Mouse (Mus musculus) forelimb bud, embryonic 11.5 days (tissue): ENCODE measurements around the gene Creb3l4.

Experiments used
- DNase-seq: peaks from one replicate; pipeline ENCODE4 v3.0.0-alpha.2; 2012; ENCODE audit warnings: low read depth, low spot score

Creb3l4 gene

DNA sequence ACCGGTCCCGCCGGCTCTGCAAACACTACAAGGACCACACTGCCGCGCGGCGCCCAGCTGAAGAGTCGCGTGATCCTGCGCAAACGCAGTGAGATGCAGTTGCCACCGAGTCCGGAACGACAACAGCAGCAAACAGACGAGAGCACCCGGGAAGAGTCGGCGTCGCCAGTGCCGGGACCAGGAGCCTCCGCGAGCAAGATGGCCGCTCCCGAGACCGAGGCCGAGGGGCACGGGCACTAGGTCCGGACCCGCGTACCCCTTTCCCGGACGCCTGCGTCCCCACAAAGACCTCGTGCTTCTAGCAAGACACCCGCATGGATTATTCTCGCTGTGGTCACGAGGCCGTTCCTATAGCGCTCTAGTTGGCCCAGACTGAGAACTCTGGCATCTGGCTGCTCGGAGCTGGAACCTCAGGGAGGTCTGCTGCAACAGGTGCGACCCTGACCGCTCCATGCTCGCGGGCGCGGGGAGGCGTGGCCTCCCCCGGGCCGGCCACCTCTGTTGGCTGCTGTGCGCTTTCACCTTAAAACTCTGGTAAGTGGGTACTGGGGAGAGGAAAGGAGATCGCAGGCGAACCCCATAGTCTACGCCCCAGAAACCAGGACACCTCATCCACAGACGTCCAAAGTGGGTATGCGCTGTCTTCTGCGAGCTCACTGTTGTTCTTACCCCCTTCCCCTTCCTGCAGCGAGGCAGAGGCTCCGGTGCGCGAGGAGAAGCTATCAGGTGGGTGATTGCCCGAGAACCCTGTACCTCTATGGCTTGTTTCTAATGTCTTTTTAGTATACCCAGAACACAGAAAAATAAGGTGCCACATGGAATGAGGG lies 11.6 kb downstream of the Creb3l4 start, which contains the start of gene Jtb:
Gene Jtb, plus strand, starts transcription at position 91 of the 827 bp plus-strand sequence.
- peak; percentile 92 for DNase-seq

DNA sequence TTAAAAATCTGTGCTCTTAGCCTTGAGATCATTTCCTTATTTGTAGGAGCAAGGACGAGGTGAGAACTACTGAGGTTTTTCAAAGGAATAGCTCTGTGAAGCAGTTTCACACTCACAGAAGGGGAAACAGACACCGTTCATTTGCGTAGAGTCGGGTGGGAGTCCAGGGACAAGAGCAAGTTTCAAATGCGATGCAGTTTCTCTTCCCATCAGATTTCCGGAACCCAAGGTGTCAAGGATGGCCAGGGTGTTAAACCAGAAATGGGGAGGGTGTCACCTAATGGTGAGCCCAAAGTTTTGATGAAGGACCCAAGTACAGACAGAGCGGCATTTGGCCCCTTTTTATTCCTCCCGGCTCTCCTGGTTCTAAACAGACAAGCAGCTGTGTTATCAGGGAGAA lies 12.2 kb downstream of the Creb3l4 start:
- DNase-seq: no peak

DNA sequence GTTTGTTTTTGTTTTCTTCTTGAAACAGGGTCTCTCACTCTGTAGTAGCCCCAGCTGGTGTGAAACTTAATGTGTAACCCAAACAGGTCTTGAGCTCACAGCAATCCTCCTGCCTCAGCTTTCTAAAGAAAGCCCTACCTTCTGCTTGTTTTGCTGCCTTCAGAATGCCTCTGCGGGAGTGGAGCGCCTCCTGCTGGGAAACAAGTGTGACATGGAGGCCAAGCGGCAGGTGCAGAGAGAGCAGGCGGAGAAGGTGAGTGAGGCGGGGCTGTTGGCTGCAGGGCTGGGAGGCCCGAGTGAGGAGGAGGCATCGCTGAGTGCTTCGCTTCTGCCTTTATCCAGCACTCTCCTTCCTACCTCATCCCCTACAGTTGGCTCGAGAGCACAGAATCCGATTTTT lies 19.0 kb downstream of the Creb3l4 start:
- no peak for DNase-seq

DNA sequence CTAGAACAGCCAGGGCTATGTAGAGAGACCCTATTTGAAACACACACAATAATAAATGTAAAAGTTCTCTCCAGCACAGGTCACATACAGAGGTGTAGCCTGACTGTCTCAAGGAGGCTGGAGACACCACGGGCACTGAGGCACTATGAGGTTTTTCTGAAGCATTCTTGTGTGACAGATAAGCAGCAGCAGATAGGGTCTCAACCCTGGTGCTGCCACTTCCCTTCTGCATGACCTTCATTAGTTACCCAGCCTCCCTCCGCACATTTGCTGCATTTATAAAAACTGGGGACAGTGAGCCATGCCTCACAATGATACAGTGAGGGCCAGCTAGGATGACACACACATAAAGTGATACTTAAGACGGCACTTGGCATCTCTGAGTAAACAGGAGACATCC lies 20.4 kb downstream of the Creb3l4 start:
- DNase-seq: no peak

DNA sequence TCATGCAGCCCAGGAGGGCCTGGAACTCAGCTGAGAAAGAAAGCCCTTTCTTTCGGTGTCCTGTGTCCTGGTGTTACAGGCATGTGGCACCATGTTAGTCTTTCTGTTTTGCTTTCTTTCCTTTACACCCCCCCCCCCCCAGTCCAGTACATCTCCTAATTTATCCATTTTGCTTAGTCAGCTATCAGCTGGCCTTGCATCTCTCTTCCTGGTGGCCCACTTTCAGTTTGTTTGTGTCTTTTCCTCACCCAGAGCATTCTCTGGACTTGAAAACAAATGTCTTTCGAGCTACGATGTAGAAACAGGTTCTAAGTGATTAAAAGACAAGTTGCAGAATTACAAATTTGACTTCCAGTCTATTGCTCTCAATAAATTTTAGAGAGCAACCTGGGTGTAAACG lies 20.9 kb downstream of the Creb3l4 start:
- no peak for DNase-seq

DNA sequence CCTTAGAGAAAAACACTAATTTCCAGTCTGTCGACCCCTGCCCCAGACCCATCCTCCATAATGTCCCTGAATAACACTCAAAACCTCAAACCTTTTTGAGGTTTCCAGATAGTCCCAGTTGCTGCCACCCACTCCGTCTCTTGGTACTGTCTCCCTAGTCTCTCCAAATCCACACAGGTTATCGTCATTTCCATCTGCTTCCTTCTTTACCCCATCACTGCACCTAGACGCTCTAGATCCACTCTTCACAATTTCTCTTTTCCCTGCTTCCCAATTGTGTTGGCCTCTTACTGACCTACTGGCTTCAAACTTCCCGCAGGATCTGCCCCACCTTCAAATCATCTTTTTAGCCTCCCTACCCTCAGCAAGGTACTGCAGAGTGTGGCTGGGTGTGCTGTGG lies 22.2 kb downstream of the Creb3l4 start:
- no peak for DNase-seq

DNA sequence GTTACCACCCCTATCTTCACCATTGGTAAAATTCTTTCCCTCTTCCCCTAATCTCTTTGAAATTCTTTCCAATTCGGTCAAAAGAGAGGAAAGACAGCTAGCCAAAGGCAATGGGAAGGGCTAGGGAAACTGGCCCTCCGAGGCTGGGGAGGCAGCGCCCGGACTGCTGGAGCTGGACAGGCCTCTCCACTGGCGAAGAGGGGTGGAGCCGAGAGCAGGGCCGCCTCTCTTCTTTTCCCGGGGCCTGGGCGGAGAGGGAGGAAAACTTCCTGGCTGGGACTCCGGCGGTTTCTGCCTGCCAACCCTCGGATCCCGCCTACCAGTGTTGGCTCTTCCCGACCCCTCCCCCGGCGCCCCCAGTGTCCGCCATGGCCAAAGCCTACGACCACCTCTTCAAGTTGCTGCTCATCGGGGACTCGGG lies 22.8 kb downstream of the Creb3l4 start:
- peak; percentile 47 for DNase-seq

DNA sequence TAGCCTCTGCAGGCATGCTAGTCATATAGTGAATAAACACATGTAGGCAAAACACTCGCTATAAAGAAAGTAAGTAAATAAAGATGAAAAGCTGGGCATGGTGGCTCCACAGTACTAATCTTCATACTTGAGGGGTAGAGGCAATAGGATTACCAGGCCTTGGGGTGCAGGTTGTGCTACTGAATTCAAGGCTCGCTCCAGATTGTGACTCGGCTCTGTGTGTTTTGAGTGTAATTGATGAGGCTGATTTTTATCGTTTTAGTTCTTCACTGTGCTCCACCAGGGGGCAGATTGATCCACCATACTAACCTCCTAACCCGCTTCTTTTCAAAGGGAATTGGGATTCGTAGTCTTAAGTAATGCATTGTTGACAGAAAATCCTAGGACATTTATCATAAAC lies 23.2 kb downstream of the Creb3l4 start:
- DNase-seq: peak; percentile 75

DNA sequence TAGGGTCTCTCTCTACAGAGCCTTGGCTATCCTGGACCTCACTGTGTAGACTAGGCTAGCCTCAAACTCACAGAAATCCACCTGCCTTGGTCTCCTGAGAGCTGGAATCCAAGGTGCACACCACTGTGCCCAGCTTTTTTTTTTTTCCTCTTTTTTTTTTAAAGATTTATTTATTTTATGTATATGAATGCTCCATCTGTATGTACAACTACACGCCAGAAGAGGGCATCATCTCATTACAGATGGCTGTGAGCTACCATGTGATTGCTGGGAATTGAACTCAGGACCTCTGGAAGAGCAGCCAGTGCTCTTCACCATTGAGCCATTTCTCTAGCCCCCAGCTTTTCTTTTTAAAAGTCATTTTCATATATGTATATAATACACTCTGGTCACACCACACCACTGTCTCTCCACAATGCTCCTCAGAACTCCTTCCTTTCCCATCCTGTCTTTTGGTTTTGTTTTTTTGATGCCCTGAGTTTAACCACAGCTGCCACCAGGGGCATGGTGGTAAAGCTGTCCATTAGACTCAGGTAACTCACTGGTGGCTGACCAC lies 27.4 kb downstream of the Creb3l4 start:
- no peak for DNase-seq

DNA sequence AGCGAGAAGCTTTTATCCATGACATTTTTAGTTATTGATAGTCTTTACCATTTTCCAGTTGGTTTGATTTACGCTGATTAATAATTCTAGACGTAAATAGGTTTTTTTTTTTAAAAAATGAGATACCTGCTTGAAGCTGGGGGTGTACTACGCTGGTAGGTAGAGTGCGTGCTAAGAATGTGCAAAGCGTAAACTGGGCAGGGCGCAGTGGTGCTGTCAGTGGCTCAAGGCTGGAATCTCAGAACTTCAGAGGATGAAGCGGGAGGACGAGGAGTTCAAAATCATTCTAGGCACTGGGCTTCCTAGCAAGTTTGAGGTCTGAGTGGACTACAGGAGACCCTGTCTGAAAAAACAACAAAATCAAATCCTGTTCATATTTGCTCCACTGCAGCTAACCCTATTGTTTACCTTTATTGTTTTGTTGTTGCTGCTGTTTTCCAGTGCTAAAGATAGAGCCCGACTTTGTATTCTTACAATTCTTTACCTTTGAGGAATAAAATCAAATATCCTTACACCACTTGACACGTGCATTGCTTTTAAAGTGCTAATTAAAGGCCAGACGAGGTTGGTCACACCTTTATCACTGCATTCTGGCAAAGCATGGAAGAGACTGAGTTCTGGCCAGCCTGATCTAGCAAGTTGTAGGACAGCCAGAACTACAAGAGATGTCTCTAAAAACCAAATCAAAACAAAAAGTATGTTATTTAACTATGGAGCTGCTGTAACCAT lies 29.2 kb downstream of the Creb3l4 start:
- no peak for DNase-seq

DNA sequence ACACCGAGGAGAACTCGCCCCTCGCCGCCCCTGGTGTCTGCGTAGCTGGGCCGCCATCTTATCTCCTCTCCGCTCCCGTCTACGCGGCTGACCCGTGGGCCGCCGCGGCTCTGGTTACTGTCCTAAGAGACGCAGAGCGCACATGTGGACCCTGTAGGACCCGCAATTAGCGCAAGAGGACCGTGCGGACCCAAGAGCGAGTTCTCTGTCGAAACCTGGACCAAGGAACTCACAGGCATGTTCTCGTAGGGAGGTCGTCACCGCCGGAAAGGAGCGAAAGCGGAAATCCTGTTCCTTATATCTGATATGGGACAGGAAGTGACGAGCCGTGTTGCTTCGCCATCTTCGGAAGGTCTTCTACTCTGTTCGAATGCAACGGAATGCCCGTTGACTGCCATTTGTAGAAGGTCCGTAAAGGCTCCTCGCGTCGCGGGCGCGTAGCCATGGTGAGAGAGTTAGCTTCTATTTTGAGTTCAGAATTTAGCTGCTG lies 29.9 kb downstream of the Creb3l4 start, which contains the start of the genes Rps27 and Rab13:
Gene Rps27, minus strand, starts transcription at position 275 of the 490 bp plus-strand sequence.
Gene Rab13, plus strand, starts transcription at position 319 of the 490 bp plus-strand sequence.
- peak; percentile 95 for DNase-seq

DNA sequence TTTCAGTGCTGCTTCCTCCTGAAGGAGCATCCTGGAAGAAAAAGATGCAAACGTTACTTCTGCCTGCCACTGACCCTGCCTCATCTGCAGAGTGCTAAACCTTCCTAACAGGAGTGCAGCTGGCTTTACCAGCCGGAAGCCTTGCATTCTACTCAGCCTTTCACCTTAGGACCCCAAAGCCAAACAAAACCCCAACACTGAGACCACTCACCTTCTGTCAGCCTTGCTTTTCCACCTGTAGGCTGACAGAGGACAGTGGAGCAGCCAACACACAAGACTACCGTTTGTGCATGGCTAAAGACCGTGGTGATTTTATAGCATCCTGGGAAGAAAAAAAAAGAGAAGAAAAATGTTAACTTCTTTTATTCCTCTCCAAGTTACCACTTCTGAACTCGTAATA lies 30.6 kb downstream of the Creb3l4 start:
- no peak for DNase-seq

DNA sequence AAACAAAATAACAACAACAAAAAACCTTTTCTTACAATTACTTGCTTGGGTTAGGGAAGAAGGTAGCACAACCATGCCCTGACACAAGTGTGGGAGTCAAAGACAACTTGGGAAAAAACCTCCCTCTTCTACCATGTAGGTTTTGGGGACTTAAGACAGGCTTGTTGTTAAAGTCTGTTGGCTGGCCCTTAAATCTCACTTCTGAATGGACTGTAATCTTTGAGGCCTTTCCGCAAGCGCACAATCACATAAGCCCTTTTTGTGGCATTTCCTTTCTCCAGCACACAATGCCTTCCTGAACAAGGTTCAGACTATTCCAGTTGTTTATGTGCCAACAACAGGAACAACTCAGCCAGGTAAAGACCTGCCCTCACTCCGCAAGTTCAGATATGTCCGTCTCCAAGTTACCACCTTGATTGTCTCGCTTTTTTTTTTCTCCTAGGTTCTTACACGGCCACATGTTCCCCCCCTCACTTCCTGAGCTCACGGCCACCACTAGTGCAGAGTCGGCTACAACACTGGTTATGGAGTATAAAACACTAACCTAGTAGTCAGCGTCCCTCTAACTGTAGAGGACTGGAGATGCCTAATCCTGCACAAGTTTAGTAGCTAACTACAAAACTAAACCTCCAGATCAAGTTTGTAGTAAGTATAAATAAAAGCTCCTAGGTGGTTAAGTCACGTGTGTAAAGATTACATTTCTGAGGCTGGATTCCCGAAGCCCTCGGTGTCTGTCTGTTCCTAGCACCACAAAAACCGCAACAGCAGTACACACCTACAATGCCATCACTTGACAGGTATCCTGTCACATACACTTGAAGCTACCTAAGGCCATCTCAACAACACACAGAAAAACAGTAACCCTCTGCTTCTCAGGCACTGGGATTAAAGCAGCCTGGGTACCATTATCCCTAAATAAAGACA lies 31.6 kb downstream of the Creb3l4 start:
- DNase-seq: no peak

DNA sequence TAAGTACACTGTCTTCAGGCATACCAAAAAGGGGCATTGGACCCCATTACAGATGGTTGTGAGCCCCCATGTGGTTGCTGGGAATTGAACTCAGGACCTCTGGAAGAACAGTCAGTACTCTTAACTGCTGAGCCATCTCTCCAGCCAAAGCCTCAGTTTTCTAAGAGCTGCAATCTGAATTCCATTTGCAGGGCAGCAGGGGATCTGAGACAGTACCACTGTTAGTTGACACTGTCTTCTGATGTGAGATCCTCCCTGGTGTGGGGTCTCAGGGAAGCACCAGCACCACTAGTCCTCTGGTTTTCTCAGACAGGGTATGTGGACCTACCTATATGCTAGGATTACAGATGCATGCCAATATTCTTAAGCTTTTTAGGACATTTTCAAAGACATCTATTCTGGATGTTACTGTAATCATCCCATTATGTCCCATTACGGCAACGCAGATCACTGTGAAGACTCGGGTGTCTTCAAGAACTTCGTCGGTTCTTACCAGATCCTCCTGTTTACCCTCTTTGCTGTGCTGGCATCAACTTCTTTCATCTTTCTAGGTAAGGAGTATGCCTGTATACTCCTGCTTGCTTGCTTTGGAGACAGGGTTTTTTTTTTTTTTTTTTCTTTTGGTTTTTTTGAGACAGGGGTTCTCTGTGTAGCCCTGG lies 33.3 kb downstream of the Creb3l4 start:
- no peak for DNase-seq

DNA sequence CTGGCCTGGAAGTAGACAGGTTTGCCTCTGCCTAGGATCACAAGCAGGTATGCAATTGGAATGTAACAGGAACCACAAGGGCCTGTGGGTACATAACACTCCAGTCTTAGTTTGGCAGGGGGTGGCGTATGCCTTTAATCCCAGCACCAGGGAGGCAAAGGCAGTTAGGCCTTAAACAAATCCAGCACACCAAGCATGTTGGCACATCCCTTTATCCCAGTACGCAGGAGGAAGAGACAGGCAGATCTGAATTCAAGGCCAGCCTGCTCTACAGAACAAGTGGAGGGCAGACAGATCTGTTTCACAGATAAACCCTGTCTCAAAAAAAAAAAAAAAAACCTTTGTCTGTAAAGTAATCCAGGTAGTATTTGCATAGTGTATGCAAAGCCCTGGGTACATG lies 34.6 kb downstream of the Creb3l4 start:
- DNase-seq: no peak

DNA sequence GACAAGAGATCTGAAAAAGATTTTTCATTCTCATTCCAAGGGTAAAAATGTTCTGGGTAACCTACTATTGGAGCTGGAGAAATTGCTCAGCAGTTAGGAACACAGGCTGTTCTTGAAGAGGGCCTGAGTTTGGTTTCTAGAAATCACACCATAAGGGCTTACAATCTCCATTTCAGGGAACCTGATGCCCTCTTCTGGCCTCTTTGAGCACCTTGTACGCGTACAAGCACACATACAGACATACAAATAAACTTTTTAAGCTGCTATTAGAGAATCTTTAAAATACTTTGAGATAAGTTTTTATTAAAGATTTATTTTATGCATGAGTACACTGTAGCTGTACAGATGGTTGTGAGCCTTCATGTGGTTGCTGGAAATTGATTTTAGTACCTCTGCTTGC lies 38.7 kb downstream of the Creb3l4 start:
- no peak for DNase-seq

DNA sequence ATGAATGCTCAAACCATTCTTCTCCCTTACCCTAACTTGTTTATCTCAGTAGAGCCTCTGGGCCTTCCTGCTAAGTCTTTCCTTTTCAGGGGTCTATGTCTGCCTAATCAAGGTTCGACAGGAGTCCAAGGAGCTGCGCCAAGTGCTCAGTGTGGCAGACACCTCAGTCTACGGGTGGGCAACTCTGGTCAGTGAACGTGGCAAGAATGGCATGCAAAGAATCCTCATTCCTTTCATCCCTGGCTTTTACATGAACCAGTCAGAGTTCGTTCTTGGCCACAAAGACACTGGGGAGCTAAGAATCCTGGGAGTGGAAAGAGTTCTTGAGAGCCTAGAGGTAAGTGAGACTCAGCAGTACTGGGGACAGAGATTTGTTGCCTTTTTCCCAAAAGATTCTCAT lies 39.7 kb downstream of the Creb3l4 start:
- DNase-seq: no peak

DNA sequence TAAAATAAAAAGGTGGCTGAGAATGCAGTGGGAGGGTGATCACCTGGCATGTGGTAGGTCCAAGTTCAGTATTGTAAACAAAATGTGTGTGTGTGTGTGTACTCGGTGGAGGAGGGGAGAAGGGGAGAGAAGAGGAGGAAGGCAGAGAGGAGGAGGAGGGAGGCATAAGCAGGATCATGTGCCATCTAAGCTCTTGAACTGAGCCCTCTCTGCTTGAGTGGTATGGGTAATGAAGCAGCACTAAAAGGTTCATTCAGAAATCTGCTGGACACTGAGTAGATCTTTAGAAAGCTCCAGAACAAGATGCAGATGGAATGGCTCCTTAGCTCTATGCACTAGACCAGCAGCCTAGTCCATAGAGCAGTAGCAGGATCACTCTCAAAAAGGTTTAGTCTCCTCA lies 40.4 kb downstream of the Creb3l4 start:
- no peak for DNase-seq

DNA sequence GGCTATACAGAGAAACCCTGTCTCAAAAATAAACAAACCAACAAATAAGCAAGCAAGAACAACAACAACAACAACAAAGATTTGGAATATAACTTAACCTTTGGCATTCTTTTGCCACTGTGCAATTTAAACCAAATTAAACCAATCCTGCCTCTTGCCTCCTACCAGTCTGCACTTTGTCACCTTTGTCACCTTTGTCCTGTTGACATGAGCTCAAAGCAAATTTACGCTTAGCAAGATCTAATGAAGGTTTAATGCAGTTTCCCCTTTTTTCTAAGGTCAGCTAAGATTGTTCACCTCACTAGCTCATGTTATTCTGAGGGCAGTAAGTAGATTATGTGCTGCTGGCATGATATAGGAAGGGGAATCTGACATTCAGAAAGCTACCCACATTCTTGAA lies 45.8 kb downstream of the Creb3l4 start:
- DNase-seq: no peak

DNA sequence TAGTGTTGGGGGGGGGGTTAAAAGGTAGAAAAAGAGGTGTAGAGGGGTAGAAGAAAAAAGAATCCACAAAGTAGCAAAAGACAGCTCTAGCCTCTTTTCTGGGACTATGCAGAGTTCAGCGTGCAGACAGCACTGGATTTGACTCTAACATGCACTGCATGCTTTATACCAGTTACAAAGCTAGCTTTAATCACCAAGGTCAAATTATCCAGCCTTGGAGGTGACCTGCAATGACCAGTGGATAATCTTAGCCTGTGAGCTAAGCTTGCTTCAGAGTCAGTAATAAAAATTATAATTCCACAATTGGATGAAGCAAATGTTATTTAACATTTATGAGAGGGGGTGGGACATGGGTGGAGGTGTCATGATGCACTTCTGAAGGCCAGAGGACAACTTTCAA lies 47.7 kb downstream of the Creb3l4 start:
- no peak for DNase-seq

DNA sequence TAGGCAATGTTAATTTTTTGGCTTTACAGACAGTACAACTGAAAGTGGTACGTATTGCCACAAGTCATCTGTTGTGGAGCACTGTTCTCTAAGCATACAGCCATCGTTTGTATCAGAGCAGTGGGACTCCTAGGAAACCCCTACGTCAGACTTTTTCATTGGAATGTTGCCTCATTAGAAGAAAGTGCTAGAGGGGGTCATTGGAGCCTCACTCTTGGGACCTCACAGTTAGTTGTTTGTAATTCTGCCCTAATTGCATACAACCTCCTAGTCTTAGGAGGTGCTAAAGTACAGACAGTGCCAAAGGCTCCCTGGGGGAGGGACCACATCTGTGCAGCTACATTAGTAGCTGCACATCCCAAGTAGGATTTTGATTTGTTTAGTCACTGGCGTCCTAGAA lies 48.6 kb downstream of the Creb3l4 start:
- DNase-seq: peak; percentile 60
